Mouse (Mus musculus): ENCODE measurements around the gene BC053393. TPM values are rescaled to one million over a fixed set of nuclear protein-coding genes. Genes with fewer than 3 reads are reported as not detected.

The BC053393 gene
- polyA plus RNA-seq (2014; fragmentation: Illumina TruSeq; extraction: RNeasy Lipid Tissue Mini Kit (QIAGEN cat#74804); ENCODE audit: low read depth, low replicate concordance): not detected

DNA sequence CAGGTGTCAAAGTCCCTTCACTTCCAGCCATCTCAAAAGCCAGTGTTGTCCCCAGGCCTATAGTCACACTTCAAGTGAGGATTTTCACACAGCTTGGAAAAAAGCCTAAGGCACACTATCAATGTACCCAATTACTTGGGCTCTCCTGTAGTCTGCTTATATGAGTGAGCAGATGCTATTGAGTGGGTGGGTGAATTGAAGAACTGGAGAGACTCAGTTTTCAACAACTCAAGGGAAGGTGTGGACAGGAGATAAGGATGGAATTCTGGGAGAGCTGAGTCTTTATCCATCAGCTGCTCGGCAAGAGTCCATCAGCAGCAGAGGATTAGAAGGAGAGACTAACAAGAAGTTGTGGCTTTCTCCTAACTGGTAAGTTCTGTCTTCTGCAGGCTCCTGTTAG lies at the start of gene BC053393:
BC053393 (plus strand) TSS at position 210 of the 400 bp plus-strand sequence.

DNA sequence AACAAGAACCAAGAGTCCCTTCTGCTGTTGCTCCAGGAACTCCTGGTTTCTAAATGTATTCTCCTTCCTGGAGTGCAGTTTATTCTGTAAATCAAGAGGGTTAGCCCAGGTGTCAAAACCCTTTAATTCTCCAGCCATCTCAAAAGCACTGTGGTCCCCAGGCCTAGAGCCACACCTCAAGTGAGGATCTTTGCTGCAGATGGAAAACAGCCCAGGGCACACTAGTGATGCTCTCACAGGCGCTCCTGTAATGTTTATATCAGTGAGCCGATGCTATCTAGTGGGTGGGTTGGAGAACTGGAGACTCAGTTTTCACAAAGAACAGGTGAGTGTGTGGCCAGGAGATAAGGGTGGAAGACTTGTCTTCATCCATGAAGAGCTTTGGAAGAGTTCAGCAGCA lies 47.4 kb upstream of the BC053393 start, which contains the start of gene Gm12169:
Gm12169 (plus strand) TSS at position 301 of the 400 bp plus-strand sequence.

GRCm38 (mm10) chr11:46629211-46629795 lies 58.0 kb downstream of the BC053393 start, which contains the start of gene Dppa1:
TSS of gene Dppa1 (minus strand) at chr11:46629261.

Other genes with a start within 250 kb of the BC053393 start
- not detected for gene Itk, start 182.0 kb upstream of the BC053393 start, polyA plus RNA-seq (2014; fragmentation: Illumina TruSeq; extraction: RNeasy Lipid Tissue Mini Kit (QIAGEN cat#74804); ENCODE audit: low read depth, low replicate concordance)
- gene Fam71b, start 175.0 kb upstream of the BC053393 start, polyA plus RNA-seq (2014; fragmentation: Illumina TruSeq; extraction: RNeasy Lipid Tissue Mini Kit (QIAGEN cat#74804); ENCODE audit: low read depth, low replicate concordance): 104 TPM
- gene Med7, start 134.6 kb upstream of the BC053393 start, polyA plus RNA-seq (2014; fragmentation: Illumina TruSeq; extraction: RNeasy Lipid Tissue Mini Kit (QIAGEN cat#74804); ENCODE audit: low read depth, low replicate concordance): 243 TPM
- 0.42 TPM for gene Havcr2, start 116.6 kb upstream of the BC053393 start, polyA plus RNA-seq (2014; fragmentation: Illumina TruSeq; extraction: RNeasy Lipid Tissue Mini Kit (QIAGEN cat#74804); ENCODE audit: low read depth, low replicate concordance)
- gene Gm12169, start 47.3 kb upstream of the BC053393 start, polyA plus RNA-seq (2014; fragmentation: Illumina TruSeq; extraction: RNeasy Lipid Tissue Mini Kit (QIAGEN cat#74804); ENCODE audit: low read depth, low replicate concordance): not detected
- gene Dppa1, start 57.7 kb downstream of the BC053393 start, polyA plus RNA-seq (2014; fragmentation: Illumina TruSeq; extraction: RNeasy Lipid Tissue Mini Kit (QIAGEN cat#74804); ENCODE audit: low read depth, low replicate concordance): not detected
- gene Timd2, start 135.5 kb downstream of the BC053393 start, polyA plus RNA-seq (2014; fragmentation: Illumina TruSeq; extraction: RNeasy Lipid Tissue Mini Kit (QIAGEN cat#74804); ENCODE audit: low read depth, low replicate concordance): not detected
- 1.1 TPM for gene Havcr1, start 163.5 kb downstream of the BC053393 start, polyA plus RNA-seq (2014; fragmentation: Illumina TruSeq; extraction: RNeasy Lipid Tissue Mini Kit (QIAGEN cat#74804); ENCODE audit: low read depth, low replicate concordance)
- gene Timd4, start 239.3 kb downstream of the BC053393 start, polyA plus RNA-seq (2014; fragmentation: Illumina TruSeq; extraction: RNeasy Lipid Tissue Mini Kit (QIAGEN cat#74804); ENCODE audit: low read depth, low replicate concordance): 0.29 TPM